Mouse (Mus musculus): ENCODE results near the gene Majin.

The Majin gene

GRCm38 (mm10) chr19:6227864-6228263 is 43.7 kb downstream of the Majin start:
- no peak for DNase-seq (ENCODE audit: low spot score in 2 of 2)

DNA sequence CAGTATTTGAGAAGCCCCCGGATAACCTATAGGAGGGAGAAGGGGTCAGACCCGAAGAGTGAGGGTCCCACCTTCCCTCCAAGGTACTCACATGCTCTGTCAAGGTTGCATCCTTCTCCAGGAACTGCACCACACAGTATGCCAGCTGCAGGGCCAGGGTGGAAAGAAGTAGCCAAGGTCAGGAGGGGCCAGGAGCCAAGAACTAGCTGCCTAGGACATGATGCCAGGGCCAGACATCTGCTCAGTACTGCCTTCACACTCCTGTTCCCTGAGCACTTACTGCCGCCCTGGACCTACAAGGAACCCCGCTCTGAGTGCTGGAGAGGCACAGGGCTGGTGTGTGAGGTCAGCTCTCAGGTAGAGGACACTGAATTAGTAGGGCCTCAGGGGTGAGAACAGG is 46.2 kb downstream of the Majin start:
- DNase-seq (ENCODE audit: low spot score in 2 of 2), result no peak

GRCm38 (mm10) chr19:6231036-6231435 is 46.8 kb downstream of the Majin start:
- DNase-seq (ENCODE audit: low spot score in 2 of 2), result no peak

GRCm38 (mm10) chr19:6233647-6234046 is 49.5 kb downstream of the Majin start:
- no peak for DNase-seq (ENCODE audit: low spot score in 2 of 2)

- no peak for DNase-seq (ENCODE audit: low spot score in 2 of 2)
Measured at GRCm38 (mm10) chr19:6234337-6235083, 50.3 kb downstream of the Majin start.

DNA sequence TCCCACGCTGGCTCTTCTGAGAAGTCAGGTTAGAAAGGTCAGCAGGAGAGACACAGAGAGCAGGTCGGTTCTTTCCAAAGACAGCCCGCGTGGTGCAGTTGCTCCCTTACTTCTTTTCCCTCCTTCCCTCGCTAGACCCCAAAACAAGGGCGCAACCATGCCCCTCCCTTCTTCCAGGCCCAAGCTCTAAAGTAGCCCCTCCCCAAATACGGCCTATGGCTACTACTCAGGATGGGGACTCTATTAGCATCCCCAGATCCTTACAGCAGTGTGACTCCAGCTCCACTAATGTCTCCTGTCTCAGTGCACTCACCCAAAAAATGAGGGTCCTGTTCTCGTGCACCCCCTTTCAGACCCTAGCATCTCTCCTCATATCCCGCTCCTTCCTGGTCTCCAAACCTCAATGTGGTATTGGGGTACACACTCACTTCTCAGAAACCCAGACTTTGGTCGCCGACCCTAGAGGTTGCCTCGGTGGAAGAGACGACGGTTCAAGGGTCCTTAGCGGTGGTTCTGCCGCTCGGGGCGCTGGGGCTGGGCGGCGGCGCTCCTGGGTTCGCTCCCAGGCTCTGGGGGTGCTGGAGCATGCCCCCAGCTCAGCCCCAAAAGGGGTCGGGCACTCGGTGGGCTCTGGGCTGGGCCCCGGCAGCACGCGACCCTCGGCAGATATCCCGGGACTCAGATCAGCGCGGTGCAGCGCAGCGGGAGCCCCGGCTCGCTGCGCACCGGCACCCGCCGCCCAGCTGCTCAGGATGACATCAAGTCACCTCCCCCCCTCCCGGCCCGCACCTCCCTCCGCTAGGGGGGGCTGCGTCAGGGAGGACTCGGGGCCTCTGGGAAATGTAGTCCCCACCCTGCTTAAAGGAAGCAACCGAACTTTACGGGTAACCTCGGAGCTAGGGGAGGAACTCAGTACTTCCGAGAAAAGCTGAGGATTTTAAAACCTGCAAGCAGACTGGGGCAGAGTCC is 51.2 kb downstream of the Majin start, which contains the start of gene Ppp2r5b:
Gene Ppp2r5b (minus strand): TSS at position 789 of the 969 bp plus-strand sequence.
- DNase-seq (ENCODE audit: low spot score in 2 of 2), result peak; percentile 93

- DNase-seq (ENCODE audit: low spot score in 2 of 2), result peak; percentile 87 to 89
Measured at GRCm38 (mm10) chr19:6236053-6236441, 51.9 kb downstream of the Majin start.

DNA sequence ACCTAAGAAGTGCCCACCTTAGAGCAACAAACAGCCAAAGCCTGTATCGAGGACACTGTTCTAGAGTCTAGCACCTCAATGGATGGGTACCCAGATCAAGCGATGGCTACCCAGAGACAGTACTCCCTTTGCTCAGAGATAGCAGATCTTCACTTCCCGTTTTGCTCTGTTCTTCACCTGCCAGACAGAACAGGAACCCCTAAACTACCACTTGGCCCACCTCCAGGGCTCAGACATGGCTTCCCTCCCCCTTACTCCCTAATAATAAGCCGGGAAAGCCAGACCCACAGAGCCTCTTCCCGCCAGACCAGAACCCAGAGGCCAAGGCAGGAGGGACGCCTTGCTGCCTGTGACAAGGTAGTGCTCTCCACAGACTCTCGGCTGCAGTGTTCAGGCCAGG is 52.7 kb downstream of the Majin start:
- no peak for DNase-seq (ENCODE audit: low spot score in 2 of 2)

GRCm38 (mm10) chr19:6238740-6239139 is 54.6 kb downstream of the Majin start:
- no peak for DNase-seq (ENCODE audit: low spot score in 2 of 2)

DNA sequence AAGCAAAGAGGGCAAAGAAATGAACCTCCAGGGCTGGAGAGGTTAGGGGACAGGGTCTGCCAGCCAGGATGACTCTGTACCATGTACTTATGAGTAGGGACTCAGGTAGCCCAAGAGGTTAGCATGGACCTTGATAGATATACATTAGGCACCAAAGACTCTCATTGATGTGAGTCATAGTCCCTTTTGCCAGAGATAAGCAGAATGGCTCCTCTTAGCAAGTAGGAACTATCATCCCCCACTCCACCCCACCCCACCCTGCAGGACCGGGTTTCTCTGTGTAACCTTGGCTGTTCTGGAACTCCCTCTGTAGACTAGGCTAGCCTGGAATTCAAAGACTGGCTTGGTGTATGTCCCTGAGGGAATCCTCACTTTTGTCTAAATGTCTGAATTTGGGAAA is 55.9 kb downstream of the Majin start:
- no peak for DNase-seq (ENCODE audit: low spot score in 2 of 2)

- DNase-seq (ENCODE audit: low spot score in 2 of 2), result no peak
Measured at GRCm38 (mm10) chr19:6240725-6241124, 56.5 kb downstream of the Majin start.

DNA sequence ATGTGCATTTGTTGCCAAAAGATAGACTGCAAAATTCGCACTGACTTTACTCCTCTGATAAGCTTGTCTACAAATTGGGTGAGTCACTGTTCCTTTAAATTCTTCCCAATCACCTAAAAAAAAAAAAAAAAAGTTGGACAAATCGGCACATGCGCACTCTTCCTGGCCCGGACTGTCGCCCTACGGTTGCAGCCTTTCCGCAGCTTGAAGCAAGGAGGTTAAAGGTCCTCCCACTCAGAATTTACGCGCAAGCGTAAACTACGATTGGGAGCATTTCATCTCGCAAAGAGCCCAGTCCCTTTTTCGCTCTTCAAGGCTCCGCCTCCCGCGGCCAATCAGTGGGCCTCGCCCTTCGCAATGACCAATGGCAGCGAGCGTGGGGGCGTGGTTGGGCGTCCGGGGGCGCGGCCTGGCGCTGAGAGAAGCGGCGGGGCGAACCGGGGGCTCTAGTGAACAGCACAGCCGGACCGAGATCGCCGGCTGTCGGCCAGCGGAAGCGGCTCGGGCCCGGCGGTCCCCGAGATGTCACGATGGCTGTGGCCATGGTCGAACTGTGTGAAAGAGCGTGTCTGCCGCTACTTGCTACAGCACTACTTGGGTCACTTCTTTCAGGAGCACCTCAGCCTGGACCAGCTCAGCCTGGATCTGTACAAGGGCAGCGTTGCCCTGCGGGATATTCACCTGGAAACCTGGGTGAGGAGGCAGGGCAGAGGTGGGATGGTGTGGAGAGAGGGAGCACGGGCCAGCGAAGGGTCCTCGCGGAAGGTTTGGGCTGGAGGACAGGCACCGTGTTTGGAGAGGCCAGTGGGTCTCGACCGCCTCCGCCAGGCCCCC is 57.3 kb downstream of the Majin start, which contains the start of gene Atg2a:
Gene Atg2a (plus strand): TSS at position 395 of the 834 bp plus-strand sequence.
- DNase-seq (ENCODE audit: low spot score in 2 of 2), result peak; percentile 97 to 98

DNA sequence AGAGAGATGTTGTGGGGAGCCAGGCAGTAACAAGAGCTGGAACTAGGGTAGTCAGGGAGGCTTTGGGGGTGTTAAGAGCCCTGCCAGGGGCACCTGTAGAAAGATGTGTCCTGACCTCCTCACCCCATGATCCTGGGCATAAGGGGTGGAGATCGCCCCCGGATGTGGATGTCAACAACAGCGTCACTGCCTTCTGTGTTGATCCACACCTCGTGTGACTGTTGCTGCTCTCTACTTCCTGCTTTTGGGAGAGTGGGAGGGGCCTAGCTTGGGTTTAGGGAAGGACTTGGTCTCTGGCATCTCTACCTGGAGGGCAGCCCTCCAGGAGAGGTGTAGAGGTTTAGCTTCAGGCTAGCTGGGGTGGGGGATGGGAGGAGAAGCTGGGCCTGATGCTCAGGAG is 58.1 kb downstream of the Majin start:
- no peak for DNase-seq (ENCODE audit: low spot score in 2 of 2)

DNA sequence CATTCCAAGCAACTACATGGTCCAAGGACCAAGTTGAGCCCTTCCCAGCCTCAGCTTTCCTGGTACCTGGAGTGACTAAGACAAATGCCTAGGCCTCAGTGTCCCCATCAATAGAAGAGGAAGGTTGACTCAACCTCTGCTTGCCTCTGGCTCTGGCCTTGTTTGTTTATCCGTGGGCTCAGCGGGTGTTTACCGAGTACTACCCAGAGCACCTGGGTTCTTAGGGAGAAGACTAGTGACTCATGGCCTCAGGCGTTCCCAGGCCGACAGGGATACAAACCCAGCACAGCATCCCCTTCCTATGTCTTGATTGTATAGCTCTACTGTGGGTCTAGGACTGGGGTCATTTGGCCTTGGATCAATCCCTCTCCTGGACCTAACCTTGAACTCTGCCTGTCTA is 59.0 kb downstream of the Majin start:
- DNase-seq (ENCODE audit: low spot score in 2 of 2), result no peak

- DNase-seq (ENCODE audit: low spot score in 2 of 2), result no peak
Measured at GRCm38 (mm10) chr19:6245806-6246205, 61.6 kb downstream of the Majin start.

- DNase-seq (ENCODE audit: low spot score in 2 of 2), result no peak
Measured at GRCm38 (mm10) chr19:6247526-6248300, 63.5 kb downstream of the Majin start.

DNA sequence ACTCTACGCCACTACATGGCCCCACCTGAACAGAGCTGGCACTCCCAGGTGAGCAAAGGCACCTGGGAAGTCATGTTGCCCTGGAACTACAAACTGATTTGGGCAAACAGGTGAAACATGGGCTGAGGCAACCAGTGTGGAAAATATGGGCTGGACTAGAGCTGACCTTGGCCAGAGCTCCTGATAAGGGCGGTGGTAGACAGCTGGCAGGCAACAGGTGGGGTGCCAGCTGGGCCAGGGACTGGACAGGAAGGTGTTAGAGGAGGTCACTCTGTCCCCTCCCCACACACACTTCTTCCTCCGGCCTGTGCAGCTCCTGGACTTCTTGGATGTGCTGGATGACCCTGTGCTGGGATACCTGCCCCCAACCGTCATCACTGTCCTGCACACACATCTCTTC is 68.8 kb downstream of the Majin start:
- no peak for DNase-seq (ENCODE audit: low spot score in 2 of 2)

DNA sequence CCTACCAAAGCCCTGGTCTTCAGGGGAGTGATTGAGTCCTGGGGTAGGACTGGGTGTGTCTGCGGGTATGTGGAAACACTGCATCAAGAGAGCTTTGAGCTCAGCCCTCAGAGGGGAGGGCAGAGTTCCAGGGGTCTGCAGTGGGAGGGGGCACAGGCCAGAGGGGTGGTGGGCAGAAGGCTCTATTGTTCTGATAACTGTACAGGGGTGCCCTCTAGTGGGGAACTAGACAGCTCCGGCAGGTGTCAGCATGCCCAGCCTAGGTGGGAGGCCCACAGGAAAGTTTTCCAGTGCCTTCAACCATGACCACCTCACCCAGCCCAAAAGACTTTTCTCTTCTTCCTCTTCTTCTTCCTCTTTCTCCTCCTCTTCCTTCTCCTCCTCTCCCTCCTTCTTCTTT is 76.2 kb downstream of the Majin start:
- no peak for DNase-seq (ENCODE audit: low spot score in 2 of 2)

DNA sequence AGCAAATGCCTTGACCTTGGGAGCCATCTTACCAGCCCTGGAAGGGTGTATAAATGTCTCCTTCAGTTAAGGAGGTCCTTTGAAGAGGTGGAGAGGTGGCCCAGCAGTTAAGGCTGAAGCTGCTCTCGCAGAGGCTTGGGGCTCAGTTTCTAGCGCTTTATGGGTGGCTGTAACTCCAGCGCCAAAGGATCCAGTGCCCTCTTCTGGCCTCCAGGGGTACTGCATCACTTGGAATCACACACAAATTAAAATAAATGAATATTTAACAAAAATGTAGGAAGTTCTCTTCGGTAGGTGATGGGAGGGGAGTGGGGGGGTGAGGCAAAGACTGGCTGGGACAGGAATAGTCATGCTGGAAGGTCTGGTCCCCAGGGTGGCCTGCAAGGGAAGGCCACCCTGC is 76.8 kb downstream of the Majin start:
- DNase-seq (ENCODE audit: low spot score in 2 of 2), result no peak

- no peak for DNase-seq (ENCODE audit: low spot score in 2 of 2)
Measured at GRCm38 (mm10) chr19:6261379-6261778, 77.2 kb downstream of the Majin start.

DNA sequence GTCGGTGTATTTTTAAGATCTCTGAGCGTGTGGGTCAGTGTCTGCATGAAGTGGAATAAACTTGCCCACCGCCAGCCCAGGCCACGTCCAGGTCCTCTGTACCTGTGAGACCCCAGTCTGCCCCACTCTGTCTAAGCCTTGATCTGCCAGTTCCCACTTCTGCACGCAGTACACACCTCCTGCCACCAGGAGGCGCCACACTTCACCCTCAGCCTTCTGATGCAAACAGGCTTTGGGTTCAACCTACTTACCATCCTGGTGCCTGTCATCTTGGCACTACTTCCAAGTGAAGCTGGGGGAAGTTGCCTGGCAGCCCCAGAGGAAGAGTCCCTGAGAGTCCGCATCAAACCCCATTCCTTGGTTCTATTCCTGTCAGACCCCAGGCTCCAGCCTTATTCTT is 78.0 kb downstream of the Majin start:
- peak; percentile 41 to 54 for DNase-seq (ENCODE audit: low spot score in 2 of 2)

Measured in frontal cortex, postnatal 14 days (tissue).